Comparison of ENCODE assay signal across 8 mouse cellular contexts in genomic region chr11:31948462-31949330, GRCm38 (mm10). TPM values are rescaled to one million over a fixed set of nuclear protein-coding genes. Genes with fewer than 3 reads are reported as not detected.
A peak's percentile ranks its signal among the peaks of the same experiment; 100 is the strongest.
DNase-seq lines count a peak whose midpoint lies in the region; ATAC-seq and TF ChIP-seq lines count a peak whose summit lies in the region.

No protein-coding gene starts in this region.

- DNase-seq in lung, embryonic 14.5 days, result no peak
- no peak for DNase-seq in lung, postnatal 25 days (ENCODE audit: low spot score)
- peak; percentile 20 for DNase-seq in T-cell, adult 2 months (ENCODE audit: low spot score)
- DNase-seq in forebrain, embryonic 14.5 days (ENCODE audit: low spot score), result peak; percentile 37
- DNase-seq in liver, embryonic 11.5 days (ENCODE audit: low spot score), result no peak
- DNase-seq in cerebellum, adult 11-12 months, result no peak
- no peak for DNase-seq in c-Kit-positive CD71-positive TER-119-positive erythroid progenitor cells, embryonic 14.5 days (ENCODE audit: low spot score)

- H3K36me3 ChIP-seq in lung, embryonic 14.5 days (ENCODE audit: insufficient read depth), result no peaks in the 10 kb centered on the region
- H3K36me3 ChIP-seq in forebrain, embryonic 14.5 days (ENCODE audit: control insufficient read depth, insufficient read depth, low read length), result no peaks in the 10 kb centered on the region
- H3K36me3 ChIP-seq in liver, embryonic 11.5 days (ENCODE audit: control insufficient read depth, insufficient read depth, low read length), result no peaks in the 10 kb centered on the region
- no peaks in the 10 kb centered on the region for H3K36me3 ChIP-seq in stomach, embryonic 14.5 days (ENCODE audit: control insufficient read depth, insufficient read depth, low read length)

- peak; percentile 57 for ATAC-seq in lung, embryonic 14.5 days (ENCODE audit: insufficient read depth)
- peak; percentile 68 for ATAC-seq in forebrain, embryonic 14.5 days
- peak; percentile 64 for ATAC-seq in liver, embryonic 11.5 days (replicated peaks; ENCODE audit: low FRiP score)
- ATAC-seq in stomach, embryonic 14.5 days (ENCODE audit: insufficient number of reproducible peaks, insufficient read depth, low FRiP score, low read depth), result no peak; the same call in 1 of the 2 replicates

- H3K9me3 ChIP-seq in lung, embryonic 14.5 days (ENCODE audit: low read depth, low read length), result no peaks in the 10 kb centered on the region
- no peaks in the 10 kb centered on the region for H3K9me3 ChIP-seq in forebrain, embryonic 14.5 days (replicated peaks; ENCODE audit: control insufficient read depth, low read length)
- no peaks in the 10 kb centered on the region for H3K9me3 ChIP-seq in liver, embryonic 11.5 days (ENCODE audit: control insufficient read depth, low read length)
- H3K9me3 ChIP-seq in stomach, embryonic 14.5 days (ENCODE audit: control insufficient read depth, low read depth, low read length), result no peaks in the 10 kb centered on the region

- WGBS in lung, embryonic 14.5 days, result 13% methylated on average over 15 of the region's 15 CpGs
- WGBS in forebrain, embryonic 14.5 days, result 17% methylated on average over 15 of the region's 15 CpGs
- 16% methylated on average over 15 of the region's 15 CpGs for WGBS in liver, embryonic 11.5 days
- WGBS in stomach, embryonic 14.5 days, result 14% methylated on average over 15 of the region's 15 CpGs

- H3K4me1 ChIP-seq in lung, embryonic 14.5 days (ENCODE audit: insufficient read depth), result no peaks in the 10 kb centered on the region
- peaks cover 4% of the 10 kb centered on the region; the same call in 1 of the 2 replicates for H3K4me1 ChIP-seq in forebrain, embryonic 14.5 days (ENCODE audit: control insufficient read depth, insufficient read depth, low read length)
- peaks cover 14% of the 10 kb centered on the region for H3K4me1 ChIP-seq in liver, embryonic 11.5 days (replicated peaks; ENCODE audit: control insufficient read depth, insufficient read depth, low read length)
- no peaks in the 10 kb centered on the region for H3K4me1 ChIP-seq in stomach, embryonic 14.5 days (ENCODE audit: control insufficient read depth, insufficient read depth, low read length)

- no peaks in the 10 kb centered on the region for H3K27me3 ChIP-seq in lung, embryonic 14.5 days (ENCODE audit: insufficient read depth, low read length)
- H3K27me3 ChIP-seq in forebrain, embryonic 14.5 days (replicated peaks; ENCODE audit: control insufficient read depth, insufficient read depth, low read length), result no peaks in the 10 kb centered on the region
- H3K27me3 ChIP-seq in liver, embryonic 11.5 days (replicated peaks; ENCODE audit: control insufficient read depth, insufficient read depth, low read length), result 0 out of 2 replicates have a peak, but pooled peaks cover 7% of the 10 kb centered on the region
- no peaks in the 10 kb centered on the region for H3K27me3 ChIP-seq in stomach, embryonic 14.5 days (ENCODE audit: control insufficient read depth, insufficient read depth, low read length)

- no peak overlapping the region for H3K27ac ChIP-seq in lung, embryonic 14.5 days (ENCODE audit: low read depth)
- H3K27ac ChIP-seq in forebrain, embryonic 14.5 days (ENCODE audit: low read depth, low read length), result no peak overlapping the region
- H3K27ac ChIP-seq in liver, embryonic 11.5 days (ENCODE audit: low read depth, low read length), result no peak overlapping the region
- H3K27ac ChIP-seq in stomach, embryonic 14.5 days (ENCODE audit: low read length), result no peak overlapping the region

- peak overlapping the region; percentile 38 for H3K4me3 ChIP-seq in lung, embryonic 14.5 days (ENCODE audit: low read depth, low read length)
- peak overlapping the region; percentile 32 for H3K4me3 ChIP-seq in forebrain, embryonic 14.5 days (ENCODE audit: low read depth, low read length)
- H3K4me3 ChIP-seq in liver, embryonic 11.5 days (ENCODE audit: low read depth, low read length), result peak overlapping the region; percentile 49
- H3K4me3 ChIP-seq in stomach, embryonic 14.5 days (ENCODE audit: low read depth, low read length), result peak overlapping the region; percentile 14

- 0 out of 2 replicates have a peak overlapping the region, but pooled peaks have one; percentile 42 for H3K9ac ChIP-seq in lung, embryonic 14.5 days
- H3K9ac ChIP-seq in forebrain, embryonic 14.5 days (ENCODE audit: low read length), result peak overlapping the region; percentile 51
- peak overlapping the region; percentile 55; the same call in 1 of the 2 replicates for H3K9ac ChIP-seq in liver, embryonic 11.5 days (ENCODE audit: low read depth, low read length)
- no peak overlapping the region for H3K9ac ChIP-seq in stomach, embryonic 14.5 days (replicated peaks; ENCODE audit: low read depth, low read length)

- TF ChIP-seq CTCF in lung, embryonic 14.5 days (IDR thresholded peaks at IDR 0.05; ENCODE audit: low read depth), result no peak

- peak overlapping the region; percentile 57 for H3K4me2 ChIP-seq in lung, embryonic 14.5 days
- H3K4me2 ChIP-seq in forebrain, embryonic 14.5 days (ENCODE audit: low read length), result peak overlapping the region; percentile 49
- H3K4me2 ChIP-seq in liver, embryonic 11.5 days, result peak overlapping the region; percentile 72
- H3K4me2 ChIP-seq in stomach, embryonic 14.5 days (replicated peaks; ENCODE audit: low read depth, low read length), result peak overlapping the region; percentile 35

RNA-seq across cellular contexts. Expression of gene 4930524B15Rik, which starts 16.7 kb away (rescaled TPM):
- 0.12 TPM in 1 of 2 replicates, not detected in the other for polyA plus RNA-seq in lung, embryonic 14.5 days (2014; fragmentation: Nextera tagmentation; extraction: Ambion mirVana)
- polyA plus RNA-seq in forebrain, embryonic 14.5 days (2014; fragmentation: Nextera tagmentation; extraction: Ambion mirVana), result 0.14 and 0.25 TPM in 2 replicates
- polyA plus RNA-seq in liver, embryonic 11.5 days (2014; fragmentation: Nextera tagmentation; extraction: Ambion mirVana), result not detected in 2 replicates
- 0.12 and 0.17 TPM in 2 replicates for polyA plus RNA-seq in stomach, embryonic 14.5 days (2014; fragmentation: Nextera tagmentation; extraction: Ambion mirVana)

RNA-seq across cellular contexts. Expression of gene Nsg2, which starts 51.6 kb away (rescaled TPM):
- polyA plus RNA-seq in lung, embryonic 14.5 days (2014; fragmentation: Nextera tagmentation; extraction: Ambion mirVana), result 0.25 and 0.55 TPM in 2 replicates
- 304 and 315 TPM in 2 replicates for polyA plus RNA-seq in forebrain, embryonic 14.5 days (2014; fragmentation: Nextera tagmentation; extraction: Ambion mirVana)
- polyA plus RNA-seq in liver, embryonic 11.5 days (2014; fragmentation: Nextera tagmentation; extraction: Ambion mirVana), result 0.42 and 0.69 TPM in 2 replicates
- 2.6 and 2.7 TPM in 2 replicates for polyA plus RNA-seq in stomach, embryonic 14.5 days (2014; fragmentation: Nextera tagmentation; extraction: Ambion mirVana)

Comparison
In these comparisons a context has a peak if more than half of its experiments do, and no peak if none do; other contexts are left out.
1. DNase-seq: peak in T-cell, adult 2 months (single experiment) and forebrain, embryonic 14.5 days (single experiment); none in lung, embryonic 14.5 days (single experiment), lung, postnatal 25 days (single experiment), liver, embryonic 11.5 days (single experiment), cerebellum, adult 11-12 months (single experiment) and c-Kit-positive CD71-positive TER-119-positive erythroid progenitor cells, embryonic 14.5 days (single experiment).
2. RNA of gene Nsg2, which starts 51.6 kb away (polyA plus RNA-seq): 304 to 315 TPM in forebrain, embryonic 14.5 days; 2.6 to 2.7 TPM in stomach, embryonic 14.5 days, 0.42 to 0.69 TPM in liver, embryonic 11.5 days and 0.25 to 0.55 TPM in lung, embryonic 14.5 days; every median in the first group is over 10 times any median in the second.
3. Peak in every context shown above with its lines, with median percentiles within 50 percentile points of each other: H3K4me2 ChIP-seq and H3K4me3 ChIP-seq.